23 mouse cellular contexts compared by ENCODE assay signal in the genomic region with DNA sequence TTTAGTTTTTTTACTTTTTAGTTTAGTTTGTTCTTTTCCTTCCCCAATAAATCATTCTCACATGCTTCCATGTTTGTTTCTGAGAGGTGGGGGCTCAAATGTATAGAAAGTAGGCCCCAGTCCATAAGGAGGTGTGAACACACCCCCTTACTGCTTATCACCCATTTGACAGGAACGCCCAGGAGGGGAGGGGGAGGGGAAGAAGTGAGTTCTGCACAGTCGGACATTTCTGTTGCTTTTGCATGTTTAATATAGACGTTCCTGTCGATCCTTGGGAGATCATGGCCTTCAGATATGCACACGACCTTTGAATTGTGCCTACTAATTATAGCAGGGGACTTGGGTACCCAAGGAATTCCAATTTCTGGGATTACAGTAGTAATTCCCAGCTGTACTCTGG.
DNase-seq lines count a peak whose midpoint lies in the region; ATAC-seq and TF ChIP-seq lines count a peak whose summit lies in the region.
"Had no signal": no experiment of that assay in that cellular context is flagged by ENCODE, and none has a peak within 500 bp of the region (broad histone marks: within the 10 kb centered on the region; RNA-seq: fewer than 3 reads in every experiment).

No protein-coding gene starts in this region.

- H3K36me3 ChIP-seq in forebrain, embryonic 11.5 days (ENCODE audit: control insufficient read depth, insufficient read depth, low read length), result peaks cover 6% of the 10 kb centered on the region; the same call in 1 of the 2 replicates
- peaks cover 69% of the 10 kb centered on the region for H3K36me3 ChIP-seq in forebrain, embryonic 13.5 days (ENCODE audit: poor library complexity, severe bottlenecking)
- peaks cover 40% of the 10 kb centered on the region for H3K36me3 ChIP-seq in intestine, postnatal 0 days (ENCODE audit: control insufficient read depth, insufficient read depth)
- H3K36me3 ChIP-seq in liver, embryonic 14.5 days (replicated peaks; ENCODE audit: control insufficient read depth, insufficient read depth, low read depth), result peaks cover 17% of the 10 kb centered on the region

- WGBS in forebrain, embryonic 11.5 days, result 84% methylated on average over 5 of the region's 5 CpGs
- WGBS in forebrain, embryonic 13.5 days, result 79% methylated on average over 5 of the region's 5 CpGs
- 37% methylated on average over 5 of the region's 5 CpGs for WGBS in intestine, postnatal 0 days
- 24% methylated on average over 5 of the region's 5 CpGs for WGBS in liver, embryonic 14.5 days (ENCODE audit: insufficient replicate concordance)

- no peaks in the 10 kb centered on the region for H3K4me1 ChIP-seq in forebrain, embryonic 11.5 days (replicated peaks; ENCODE audit: control insufficient read depth, insufficient read depth, low read length)
- no peaks in the 10 kb centered on the region; the same call in 1 of the 2 replicates for H3K4me1 ChIP-seq in forebrain, embryonic 13.5 days
- 0 out of 2 replicates have a peak, but pooled peaks cover 3% of the 10 kb centered on the region for H3K4me1 ChIP-seq in intestine, postnatal 0 days (replicated peaks; ENCODE audit: control insufficient read depth, insufficient read depth, low read length)
- H3K4me1 ChIP-seq in liver, embryonic 14.5 days (replicated peaks; ENCODE audit: control insufficient read depth in 2 of 2, insufficient read depth in 2 of 2, low read length in 1 of 2), result peaks cover 6 to 14% of the 10 kb centered on the region in 2 experiments; a peak in 3 of 4 replicates
- H3K4me1 ChIP-seq: embryonic facial prominence, embryonic 13.5 days; hindbrain, embryonic 15.5 days had no signal

- TF ChIP-seq EP300 in liver, embryonic 14.5 days (IDR thresholded peaks at IDR 0.05; ENCODE audit: low read depth), result no peak

- H3K9ac ChIP-seq in forebrain, embryonic 11.5 days (ENCODE audit: low read length), result no peak overlapping the region
- no peak overlapping the region for H3K9ac ChIP-seq in forebrain, embryonic 13.5 days
- no peak overlapping the region for H3K9ac ChIP-seq in intestine, postnatal 0 days (ENCODE audit: low read depth, low read length)
- H3K9ac ChIP-seq in liver, embryonic 14.5 days (replicated peaks), result no peak overlapping the region
- H3K9ac ChIP-seq: embryonic facial prominence, embryonic 13.5 days; heart, embryonic 13.5 days; hindbrain, embryonic 15.5 days had no signal

- TF ChIP-seq CTCF in intestine, postnatal 0 days (IDR thresholded peaks at IDR 0.05; ENCODE audit: low read depth), result no peak
- TF ChIP-seq CTCF in liver, embryonic 14.5 days (IDR thresholded peaks at IDR 0.05; ENCODE audit: low read depth), result no peak

- H3K9me3 ChIP-seq in forebrain, embryonic 11.5 days (ENCODE audit: control insufficient read depth, low read length), result no peaks in the 10 kb centered on the region
- H3K9me3 ChIP-seq in forebrain, embryonic 13.5 days (replicated peaks), result no peaks in the 10 kb centered on the region
- H3K9me3 ChIP-seq in intestine, postnatal 0 days (ENCODE audit: control insufficient read depth), result no peaks in the 10 kb centered on the region
- no peaks in the 10 kb centered on the region for H3K9me3 ChIP-seq in liver, embryonic 14.5 days (ENCODE audit: control insufficient read depth, low read length)
- H3K9me3 ChIP-seq: embryonic facial prominence, embryonic 13.5 days; G1E; hindbrain, embryonic 15.5 days had no signal

- H3K4me3 ChIP-seq in forebrain, embryonic 11.5 days (ENCODE audit: low read depth, low read length), result no peak overlapping the region
- no peak overlapping the region for H3K4me3 ChIP-seq in forebrain, embryonic 13.5 days
- H3K4me3 ChIP-seq in intestine, postnatal 0 days (ENCODE audit: low read depth, low read length), result no peak overlapping the region
- no peak overlapping the region for H3K4me3 ChIP-seq in liver, embryonic 14.5 days (ENCODE audit: insufficient read depth in 1 of 2, low read depth in 2 of 2, low read length in 2 of 2)
- H3K4me3 ChIP-seq: embryonic facial prominence, embryonic 13.5 days; gastrocnemius, adult 2 months; heart, embryonic 13.5 days; hindbrain, embryonic 15.5 days had no signal

- no peak overlapping the region for H3K4me2 ChIP-seq in forebrain, embryonic 11.5 days (ENCODE audit: low read depth, low read length, severe bottlenecking)
- H3K4me2 ChIP-seq in forebrain, embryonic 13.5 days, result no peak overlapping the region
- no peak overlapping the region for H3K4me2 ChIP-seq in intestine, postnatal 0 days (replicated peaks; ENCODE audit: low read depth)
- no peak overlapping the region for H3K4me2 ChIP-seq in liver, embryonic 14.5 days (ENCODE audit: low read depth)
- H3K4me2 ChIP-seq: embryonic facial prominence, embryonic 13.5 days; heart, embryonic 13.5 days; hindbrain, embryonic 15.5 days had no signal

- no peak overlapping the region for H3K27ac ChIP-seq in forebrain, embryonic 11.5 days (ENCODE audit: low read depth, low read length)
- no peak overlapping the region for H3K27ac ChIP-seq in forebrain, embryonic 13.5 days
- no peak overlapping the region for H3K27ac ChIP-seq in intestine, postnatal 0 days (ENCODE audit: low read depth, low read length)
- no peak overlapping the region for H3K27ac ChIP-seq in liver, embryonic 14.5 days
- H3K27ac ChIP-seq: embryonic facial prominence, embryonic 13.5 days; gastrocnemius, adult 2 months; heart, embryonic 13.5 days; hindbrain, embryonic 15.5 days had no signal

- no peaks in the 10 kb centered on the region for H3K27me3 ChIP-seq in forebrain, embryonic 11.5 days (ENCODE audit: control insufficient read depth, insufficient read depth, low read length)
- no peaks in the 10 kb centered on the region for H3K27me3 ChIP-seq in forebrain, embryonic 13.5 days
- H3K27me3 ChIP-seq in intestine, postnatal 0 days (replicated peaks; ENCODE audit: control insufficient read depth, insufficient read depth, low read length), result no peaks in the 10 kb centered on the region
- H3K27me3 ChIP-seq in liver, embryonic 14.5 days (ENCODE audit: control insufficient read depth, insufficient read depth, low read length), result no peaks in the 10 kb centered on the region
- H3K27me3 ChIP-seq: embryonic facial prominence, embryonic 13.5 days; heart, embryonic 13.5 days; hindbrain, embryonic 15.5 days had no signal

- DNase-seq in forebrain, embryonic 11.5 days (ENCODE audit: low spot score), result peak; percentile 20
- peak; percentile 19 for DNase-seq in c-Kit-positive CD71-positive TER-119-negative erythroid progenitor cells, embryonic 14.5 days (ENCODE audit: low read depth)
- DNase-seq in liver, embryonic 14.5 days (ENCODE audit: low read depth in 3 of 3, low spot score in 3 of 3), result peak in 1 of 3 experiments; percentile 28
- no peak for DNase-seq in right cerebral cortex, postnatal 4 days
- no peak for DNase-seq in urinary bladder, postnatal 10 days (ENCODE audit: low spot score)
- DNase-seq: adrenal gland, adult 8-10 months; adrenal gland, postnatal 36 days; B cell, adult 2 months; cerebellum, adult 11-12 months; cerebellum, adult 9-11 months; cerebellum, postnatal 36 days; gastrocnemius, adult 2 months; gastrocnemius, postnatal 36 days; heart, adult 18-20 months; heart, postnatal 36 days had no signal

- ATAC-seq in forebrain, embryonic 11.5 days (replicated peaks; ENCODE audit: low FRiP score), result no peak
- ATAC-seq in forebrain, embryonic 13.5 days, result no peak
- ATAC-seq in intestine, postnatal 0 days, result peak; percentile 37
- peak; percentile 48; the same call in 1 of the 2 replicates for ATAC-seq in liver, embryonic 14.5 days (ENCODE audit: insufficient read depth)
- ATAC-seq: CD4-positive, CD25-positive, alpha-beta regulatory T cell, adult 4 months; forebrain, embryonic 14.5 days had no signal

Comparison
In these comparisons a context has a peak if more than half of its experiments do, and no peak if none do; other contexts are left out.
1. ATAC-seq: peak in intestine, postnatal 0 days (single experiment) and liver, embryonic 14.5 days (single experiment); none in forebrain, embryonic 11.5 days (single experiment) and forebrain, embryonic 13.5 days (single experiment).
2. DNase-seq: peak in forebrain, embryonic 11.5 days (single experiment) and c-Kit-positive CD71-positive TER-119-negative erythroid progenitor cells, embryonic 14.5 days (single experiment); none in right cerebral cortex, postnatal 4 days (single experiment) and urinary bladder, postnatal 10 days (single experiment).